Mouse (Mus musculus): ENCODE measurements at regions not wholly inside any gene's neighbourhood (a gene's known extent, or its start where the extent isn't known, plus 50 kb on each side); places are given as distances from the start of the nearest gene placed in this dataset.

GRCm38 (mm10) chr13:35390526-35390880 lies 269.1 kb upstream of the Cdyl start:
- no peak for DNase-seq (ENCODE audit: extremely low spot score in 1 of 2, low spot score in 2 of 2)
- Histone ChIP-seq H3K27ac (no peak overlapping the region), H3K4me3 (no peak overlapping the region)
- TF ChIP-seq CTCF (IDR thresholded peaks at IDR 0.05): no peak
- intact Hi-C loops (cut with DNase I): no loop called here

GRCm38 (mm10) chr13:35392167-35392566 lies 267.5 kb upstream of the Cdyl start:
- DNase-seq (ENCODE audit: extremely low spot score in 1 of 2, low spot score in 2 of 2): no peak
- no peak overlapping the region for H3K27ac ChIP-seq
- intact Hi-C loops (cut with DNase I): no loop called here
- no peak overlapping the region for H3K4me3 ChIP-seq
- no peak for TF ChIP-seq CTCF (IDR thresholded peaks at IDR 0.05)

- intact Hi-C loops (cut with DNase I): no loop called here
- TF ChIP-seq CTCF (IDR thresholded peaks at IDR 0.05): no peak
Measured at GRCm38 (mm10) chr13:35395192-35395591, 264.4 kb upstream of the Cdyl start.

GRCm38 (mm10) chr13:35395630-35396029 lies 264.0 kb upstream of the Cdyl start:
- no peak overlapping the region for H3K4me3 ChIP-seq
- no peak for DNase-seq (ENCODE audit: extremely low spot score in 1 of 2, low spot score in 2 of 2)
- H3K27ac ChIP-seq: no peak overlapping the region
- intact Hi-C loops (cut with DNase I): no loop called here
- no peak for TF ChIP-seq CTCF (IDR thresholded peaks at IDR 0.05)

More at GRCm38 (mm10) chr13:35395192-35395591, 264.4 kb upstream of the Cdyl start:
- DNase-seq (ENCODE audit: extremely low spot score in 1 of 2, low spot score in 2 of 2): no peak
- H3K4me3 ChIP-seq: no peak overlapping the region
- H3K27ac ChIP-seq: no peak overlapping the region

GRCm38 (mm10) chr13:35397166-35397565 lies 262.5 kb upstream of the Cdyl start:
- no peak overlapping the region for H3K4me3 ChIP-seq
- DNase-seq (ENCODE audit: extremely low spot score in 1 of 2, low spot score in 2 of 2): no peak
- no peak for TF ChIP-seq CTCF (IDR thresholded peaks at IDR 0.05)
- no peak overlapping the region for H3K27ac ChIP-seq
- intact Hi-C loops (cut with DNase I): no loop called here

GRCm38 (mm10) chr13:35398192-35398591 lies 261.4 kb upstream of the Cdyl start:
- TF ChIP-seq CTCF (IDR thresholded peaks at IDR 0.05): no peak
- Histone ChIP-seq H3K4me3 (no peak overlapping the region), H3K27ac (no peak overlapping the region)
- no peak for DNase-seq (ENCODE audit: extremely low spot score in 1 of 2, low spot score in 2 of 2)
- intact Hi-C loops (cut with DNase I): no loop called here

- Histone ChIP-seq H3K27ac (no peak overlapping the region), H3K4me3 (no peak overlapping the region)
- intact Hi-C loops (cut with DNase I): no loop called here
- DNase-seq (ENCODE audit: extremely low spot score in 1 of 2, low spot score in 2 of 2): no peak
- no peak for TF ChIP-seq CTCF (IDR thresholded peaks at IDR 0.05)
Measured at GRCm38 (mm10) chr13:35402856-35403255, 256.8 kb upstream of the Cdyl start.

- intact Hi-C loops (cut with DNase I): no loop called here
- Histone ChIP-seq H3K27ac (no peak overlapping the region), H3K4me3 (no peak overlapping the region)
- no peak for DNase-seq (ENCODE audit: extremely low spot score in 1 of 2, low spot score in 2 of 2)
- TF ChIP-seq CTCF (IDR thresholded peaks at IDR 0.05): no peak
Measured at GRCm38 (mm10) chr13:35404428-35404827, 255.2 kb upstream of the Cdyl start.

GRCm38 (mm10) chr13:35405384-35405783 lies 254.2 kb upstream of the Cdyl start:
- no peak for DNase-seq (ENCODE audit: extremely low spot score in 1 of 2, low spot score in 2 of 2)
- Histone ChIP-seq H3K4me3 (no peak overlapping the region), H3K27ac (no peak overlapping the region)
- no peak for TF ChIP-seq CTCF (IDR thresholded peaks at IDR 0.05)
- intact Hi-C loops (cut with DNase I): no loop called here

- Histone ChIP-seq H3K4me3 (no peak overlapping the region), H3K27ac (no peak overlapping the region)
- no peak for DNase-seq (ENCODE audit: extremely low spot score in 1 of 2, low spot score in 2 of 2)
- intact Hi-C loops (cut with DNase I): no loop called here
- TF ChIP-seq CTCF (IDR thresholded peaks at IDR 0.05): no peak
Measured at GRCm38 (mm10) chr13:35417500-35417899, 242.1 kb upstream of the Cdyl start.

- no peak for DNase-seq (ENCODE audit: extremely low spot score in 1 of 2, low spot score in 2 of 2)
- intact Hi-C loops (cut with DNase I): no loop called here
- TF ChIP-seq CTCF (IDR thresholded peaks at IDR 0.05): no peak
- H3K4me3 ChIP-seq: no peak overlapping the region
- H3K27ac ChIP-seq: no peak overlapping the region
Measured at GRCm38 (mm10) chr13:35420076-35420475, 239.6 kb upstream of the Cdyl start.

GRCm38 (mm10) chr13:35426061-35426460 lies 233.6 kb upstream of the Cdyl start:
- intact Hi-C loops (cut with DNase I): no loop called here
- DNase-seq (ENCODE audit: extremely low spot score in 1 of 2, low spot score in 2 of 2): no peak
- no peak for TF ChIP-seq CTCF (IDR thresholded peaks at IDR 0.05)
- Histone ChIP-seq H3K27ac (no peak overlapping the region), H3K4me3 (no peak overlapping the region)

GRCm38 (mm10) chr13:35435173-35435572 lies 224.5 kb upstream of the Cdyl start:
- TF ChIP-seq CTCF (IDR thresholded peaks at IDR 0.05): no peak
- DNase-seq (ENCODE audit: extremely low spot score in 1 of 2, low spot score in 2 of 2): no peak
- H3K4me3 ChIP-seq: no peak overlapping the region
- intact Hi-C loops (cut with DNase I): no loop called here
- no peak overlapping the region for H3K27ac ChIP-seq

- intact Hi-C loops (cut with DNase I): no loop called here
- no peak for TF ChIP-seq CTCF (IDR thresholded peaks at IDR 0.05)
- Histone ChIP-seq H3K27ac (no peak overlapping the region), H3K4me3 (no peak overlapping the region)
- DNase-seq (ENCODE audit: extremely low spot score in 1 of 2, low spot score in 2 of 2): no peak
Measured at GRCm38 (mm10) chr13:35447661-35448060, 212.0 kb upstream of the Cdyl start.

All from left cerebral cortex, adult 2 months (tissue).